Mouse (Mus musculus) thymus, adult 2 months (tissue): ENCODE data around the gene Ccr2. TPM values are rescaled to one million over a fixed set of nuclear protein-coding genes. Genes with fewer than 3 reads are reported as not detected.
"Not testable (repeated sequence)": the region's sequence is repeated elsewhere in the genome, so short reads cannot be mapped to it uniquely, and the experiment has no call there.

Source experiments
- DNase-seq: peaks from one replicate; pipeline ENCODE4 v3.0.0; 2021
- H3K27ac ChIP-seq: fragments of 200-500 bp; 2 replicates; pipeline ENCODE4 v1.5.1; 2012; ENCODE audit warnings: low read length, control low read depth; ENCODE audit not compliant: control insufficient read depth, insufficient read depth
- H3K27me3 ChIP-seq: fragments of 200-500 bp; 2 replicates; pipeline ENCODE4 v1.6.1; 2012; ENCODE audit warnings: mild to moderate bottlenecking, low read length, moderate library complexity, mixed read lengths; ENCODE audit not compliant: control insufficient read depth, insufficient read depth
- H3K36me3 ChIP-seq: fragments of 200-500 bp; 2 replicates; pipeline ENCODE4 v1.6.1; 2012; ENCODE audit warnings: mild to moderate bottlenecking, low read length, moderate library complexity; ENCODE audit not compliant: control insufficient read depth, insufficient read depth
- H3K4me1 ChIP-seq: fragments of 200-500 bp; replicated peaks from 2 replicates; pipeline ENCODE4 v1.6.1; 2012; ENCODE audit warnings: low read length; ENCODE audit not compliant: control insufficient read depth, insufficient read depth
- H3K4me3 ChIP-seq: fragments of 200-500 bp; 2 replicates; pipeline ENCODE4 v1.5.1; 2012; ENCODE audit warnings: mild to moderate bottlenecking, low read length, control low read depth, moderate library complexity; ENCODE audit not compliant: control insufficient read depth, insufficient read depth
- CTCF ChIP-seq: fragments of 200-500 bp; IDR thresholded peaks from 2 replicates; pipeline ENCODE4 v1.5.1; 2012; ENCODE audit warnings: mild to moderate bottlenecking, control low read depth, low read length, moderate library complexity, borderline replicate concordance; ENCODE audit not compliant: control insufficient read depth, poor library complexity, insufficient read depth; ENCODE audit errors: extremely low read depth
- POLR2A ChIP-seq: fragments of 200-500 bp; IDR thresholded peaks from 2 replicates; pipeline ENCODE4 v1.6.1; 2012; ENCODE audit warnings: mild to moderate bottlenecking, low read length, control low read depth, moderate library complexity; ENCODE audit not compliant: control insufficient read depth, poor library complexity, insufficient read depth; ENCODE audit errors: extremely low read depth
- WGBS: fragments of 180-500 bp; shearing (Covaris S2); methylation state at CpG from one replicate; pipeline ENCODE4 v1.1.7; 2018; 5-methylcytosine and 5-hydroxymethylcytosine counted together
- polyA plus RNA-seq: library from polyadenylated mRNA; depleted of rRNA; stranded (reverse); fragments of >200 nt; gene quantifications from 2 replicates; pipeline ENCODE4 v1.2.3, GENCODE M21; 2012; rRNA removed

Ccr2 gene
- polyA plus RNA-seq, 1 experiment, result 2.7 TPM

GRCm38 (mm10) chr9:124128379-124128778, 26.6 kb downstream of the Ccr2 start:
- TF ChIP-seq CTCF, result no peak
- TF ChIP-seq POLR2A, result no peak
- H3K4me1 ChIP-seq, result peaks cover 2% of the 10 kb centered on the region; the same call in 1 of the 2 replicates
- no peak overlapping the region for H3K4me3 ChIP-seq
- WGBS, result 11% methylated on average over 1 of the region's 1 CpGs
- no peaks in the 10 kb centered on the region for H3K27me3 ChIP-seq
- DNase-seq, result peak; percentile 59
- H3K36me3 ChIP-seq, result no peaks in the 10 kb centered on the region
- no peak overlapping the region for H3K27ac ChIP-seq

GRCm38 (mm10) chr9:124132899-124133298, 31.1 kb downstream of the Ccr2 start:
- H3K4me3 ChIP-seq, DNase-seq, H3K27ac ChIP-seq, H3K4me1 ChIP-seq, H3K36me3 ChIP-seq, H3K27me3 ChIP-seq: not testable (repeated sequence)
- 98% methylated on average over 2 of the region's 2 CpGs for WGBS

DNA sequence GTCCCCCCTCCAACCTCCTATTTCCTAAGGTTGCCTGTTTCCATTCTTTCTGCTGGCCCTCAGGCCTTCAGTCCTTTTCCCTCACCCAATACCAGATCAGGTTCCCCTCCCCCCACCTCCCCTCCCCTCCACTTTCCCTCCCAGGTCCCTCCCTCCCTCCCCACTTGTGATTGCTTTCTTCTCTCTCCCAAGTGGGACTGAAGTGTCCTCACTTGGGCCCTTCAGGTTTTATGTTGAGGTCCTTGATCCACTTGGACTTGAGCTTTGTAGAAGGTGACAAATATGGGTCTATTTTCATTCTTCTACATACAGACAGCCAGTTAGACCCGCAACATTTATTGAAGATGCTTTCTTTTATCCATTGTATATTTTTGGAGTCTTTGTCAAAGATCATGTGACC, 33.2 kb downstream of the Ccr2 start:
- not testable (repeated sequence) for H3K36me3 ChIP-seq, H3K27ac ChIP-seq, H3K4me1 ChIP-seq, H3K27me3 ChIP-seq, H3K4me3 ChIP-seq, DNase-seq
- WGBS, result 95% methylated on average over 1 of the region's 1 CpGs

GRCm38 (mm10) chr9:124137619-124138018, 35.9 kb downstream of the Ccr2 start:
- H3K27ac ChIP-seq, result no peak overlapping the region
- no peaks in the 10 kb centered on the region for H3K36me3 ChIP-seq
- no peak overlapping the region for H3K4me3 ChIP-seq
- WGBS, result 89% methylated on average over 11 of the region's 11 CpGs
- no peaks in the 10 kb centered on the region for H3K4me1 ChIP-seq
- no peaks in the 10 kb centered on the region for H3K27me3 ChIP-seq
- TF ChIP-seq CTCF (no peak), POLR2A (no peak)
- DNase-seq, result no peak

DNA sequence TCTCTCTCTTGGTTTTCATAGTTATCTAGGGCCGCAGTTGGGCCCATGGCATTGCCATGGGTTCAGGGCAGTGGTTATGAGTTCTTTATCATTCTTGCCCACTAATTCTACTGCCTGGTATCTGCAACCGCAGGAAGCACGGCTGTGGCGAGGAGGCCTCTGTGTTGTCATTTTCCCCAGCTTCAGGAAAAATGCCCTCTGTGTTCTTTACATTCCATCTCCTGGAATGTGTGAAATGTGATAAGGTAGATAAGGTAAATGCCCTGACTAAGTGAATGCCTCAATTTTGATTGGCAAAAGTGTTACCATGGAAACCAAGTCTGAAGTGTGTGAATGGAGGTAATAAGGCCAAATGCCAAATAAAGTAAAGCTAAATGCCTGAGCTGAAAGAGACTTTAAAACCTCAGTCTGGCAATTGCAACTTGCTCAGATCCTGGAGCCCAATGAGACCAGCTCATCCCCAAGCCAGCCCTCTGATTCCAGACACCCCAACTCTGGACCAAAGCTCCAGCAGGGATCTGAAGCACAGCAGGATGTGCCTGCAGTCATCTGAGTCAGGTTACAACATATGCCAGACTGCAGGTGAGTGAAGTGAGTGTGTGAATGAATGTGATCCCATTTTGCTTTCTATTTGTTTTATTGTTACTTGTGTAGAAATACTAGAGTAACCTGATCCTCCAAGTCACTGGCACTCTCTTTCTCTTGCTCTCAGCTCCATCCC, 36.5 kb downstream of the Ccr2 start:
- no peak overlapping the region for H3K27ac ChIP-seq
- TF ChIP-seq POLR2A, result no peak
- TF ChIP-seq CTCF, result no peak
- no peaks in the 10 kb centered on the region for H3K4me1 ChIP-seq
- WGBS, result 74% methylated on average over 4 of the region's 4 CpGs
- H3K4me3 ChIP-seq, result no peak overlapping the region
- no peaks in the 10 kb centered on the region for H3K27me3 ChIP-seq
- DNase-seq, result no peak
- no peaks in the 10 kb centered on the region for H3K36me3 ChIP-seq

- H3K27ac ChIP-seq, result no peak overlapping the region
- H3K36me3 ChIP-seq, result no peaks in the 10 kb centered on the region
- WGBS, result 23% methylated on average over 1 of the region's 1 CpGs
- TF ChIP-seq POLR2A (no peak), CTCF (no peak)
- DNase-seq, result no peak
- no peaks in the 10 kb centered on the region for H3K4me1 ChIP-seq
- H3K27me3 ChIP-seq, result no peaks in the 10 kb centered on the region
- no peak overlapping the region for H3K4me3 ChIP-seq
These were observed 41.9 kb downstream of the Ccr2 start for GRCm38 (mm10) chr9:124143678-124144077.

DNA sequence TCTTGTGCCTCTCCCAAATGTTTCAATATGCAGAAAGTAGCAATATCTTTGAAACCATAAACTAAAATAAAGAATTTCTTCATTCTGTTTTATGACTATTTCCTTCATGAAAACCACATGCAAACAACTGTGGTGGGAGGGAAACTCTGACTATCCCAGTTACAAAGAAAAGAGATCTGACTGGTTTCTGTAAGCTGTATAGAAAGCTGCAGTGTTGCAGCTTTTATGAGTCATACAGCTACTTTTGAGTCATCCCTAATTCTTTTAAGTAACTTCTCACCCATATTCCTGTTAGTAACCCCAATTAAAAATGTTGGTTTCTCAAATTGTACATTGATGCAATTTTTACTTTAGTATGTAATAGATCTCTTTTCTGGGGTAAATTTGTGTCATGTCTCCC, 44.6 kb downstream of the Ccr2 start:
- no peak for DNase-seq
- Histone ChIP-seq H3K4me1 (no peaks in the 10 kb centered on the region), H3K36me3 (no peaks in the 10 kb centered on the region), H3K4me3 (no peak overlapping the region), H3K27me3 (no peaks in the 10 kb centered on the region), H3K27ac (no peak overlapping the region)
- no peak for TF ChIP-seq POLR2A
- no peak for TF ChIP-seq CTCF

Other genes with a start within 250 kb of the Ccr2 start
- 4.3 and 7.0 TPM in 2 replicates for gene Xcr1, start 239.9 kb upstream of the Ccr2 start, polyA plus RNA-seq
- gene Ccr1, start 133.3 kb upstream of the Ccr2 start, polyA plus RNA-seq, result 1.3 and 1.8 TPM in 2 replicates
- 0.22 TPM in 1 of 2 replicates, not detected in the other for gene Ccr1l1, start 123.5 kb upstream of the Ccr2 start, polyA plus RNA-seq
- gene Ccr3, start 80.0 kb upstream of the Ccr2 start, polyA plus RNA-seq, result 0.52 and 0.90 TPM in 2 replicates
- gene Ccr5, start 19.6 kb downstream of the Ccr2 start, polyA plus RNA-seq, result 0.88 and 3.2 TPM in 2 replicates
- 3.7 and 4.4 TPM in 2 replicates for gene 2010315B03Rik, start 210.7 kb downstream of the Ccr2 start, polyA plus RNA-seq